Mouse (Mus musculus) induced T-regulatory cell, adult 2 months (primary cell): ENCODE data around the gene Cxcl10.
A peak's percentile ranks its signal among the peaks of the same experiment; 100 is the strongest.

Experiments
- DNase-seq: peaks from one replicate; pipeline ENCODE4 v3.0.0-alpha.2; 2012; ENCODE audit warnings: low read depth

Cxcl10 gene

GRCm38 (mm10) chr5:92321631-92322400 is 26.9 kb downstream of the Cxcl10 start:
- no peak for DNase-seq

GRCm38 (mm10) chr5:92318596-92318995 is 30.1 kb downstream of the Cxcl10 start:
- no peak for DNase-seq

DNA sequence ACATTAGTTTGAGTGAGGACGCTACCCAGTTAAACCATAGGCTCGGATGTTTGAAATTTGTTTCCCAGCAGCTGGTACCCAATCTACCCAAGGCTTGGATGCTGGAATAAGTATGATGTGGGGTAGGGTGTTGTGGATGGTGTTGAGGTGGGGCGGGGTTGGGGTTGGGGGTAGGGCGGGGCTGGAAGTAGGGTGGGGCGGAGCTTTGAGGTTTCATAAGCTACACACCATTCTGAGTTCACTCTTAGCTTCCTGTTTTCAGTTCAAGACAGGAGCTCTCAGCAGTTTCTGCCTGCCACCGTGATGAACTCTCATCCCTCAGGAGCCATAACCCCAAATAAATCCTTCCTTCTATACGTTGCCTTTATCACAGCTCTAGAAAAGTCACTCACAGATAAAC is 30.6 kb downstream of the Cxcl10 start:
- DNase-seq, result peak; percentile 28

- no peak for DNase-seq
These were observed 34.9 kb downstream of the Cxcl10 start for GRCm38 (mm10) chr5:92313776-92314175.

- peak; percentile 94 for DNase-seq
These were observed 36.5 kb downstream of the Cxcl10 start for GRCm38 (mm10) chr5:92312046-92312715.

- peak; percentile 94 for DNase-seq
These were observed 38.8 kb downstream of the Cxcl10 start, which contains the start of gene Sdad1 for GRCm38 (mm10) chr5:92309681-92310511. TSS of gene Sdad1 (minus strand) at chr5:92310479.

DNA sequence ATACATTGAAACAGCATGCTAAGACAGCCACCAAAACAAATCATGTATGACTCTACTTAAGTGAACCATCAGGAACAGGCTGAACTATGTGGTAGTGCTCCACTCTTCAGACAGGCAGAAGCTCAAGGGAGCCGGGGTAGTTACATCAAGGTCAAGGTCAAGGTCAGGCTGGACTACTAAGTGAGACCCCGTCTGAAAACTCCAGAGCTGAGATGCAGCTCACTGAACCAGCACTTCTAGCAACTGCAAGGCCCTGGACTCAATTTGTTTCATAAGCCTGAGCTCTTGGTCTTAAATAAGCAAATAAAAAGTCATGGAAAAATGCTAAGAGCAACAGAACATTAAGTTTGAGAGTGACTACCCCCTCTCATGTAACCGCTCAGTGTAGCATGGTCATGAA is 44.4 kb downstream of the Cxcl10 start:
- no peak for DNase-seq

DNA sequence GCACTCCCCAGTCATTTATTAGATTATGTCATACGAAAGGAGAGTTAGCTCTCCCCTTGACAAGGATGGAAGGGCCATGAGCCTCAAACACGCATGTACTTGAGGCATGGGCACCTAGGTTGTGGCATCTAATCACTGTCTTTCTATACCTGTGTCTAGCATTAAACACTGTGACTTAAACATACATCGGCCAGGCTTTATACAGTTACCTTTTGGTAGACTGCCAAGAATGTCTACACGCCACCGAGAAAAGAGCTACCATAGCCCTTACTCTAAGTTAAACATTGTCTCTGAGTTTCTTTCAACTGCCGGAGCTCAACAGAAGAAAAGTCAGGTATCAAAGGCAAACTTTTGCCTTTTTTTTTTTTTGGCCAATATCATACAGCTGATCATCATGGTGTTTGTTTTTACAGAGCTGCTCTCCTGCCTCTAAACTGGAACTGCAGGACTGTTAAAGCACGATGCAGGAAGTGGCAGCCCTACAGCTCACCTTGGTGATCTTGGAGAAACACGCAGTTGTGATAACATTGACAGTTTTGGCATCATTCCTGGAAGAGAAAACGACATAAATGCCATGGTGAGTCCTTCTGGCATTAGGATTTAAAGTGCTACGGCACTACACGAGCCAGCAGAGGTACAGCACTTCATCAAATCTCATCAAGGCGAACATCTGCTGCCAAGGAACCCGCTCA is 46.4 kb downstream of the Cxcl10 start:
- DNase-seq, result no peak
